Comparison of ENCODE assay signal across 8 mouse cellular contexts in the genomic region with DNA sequence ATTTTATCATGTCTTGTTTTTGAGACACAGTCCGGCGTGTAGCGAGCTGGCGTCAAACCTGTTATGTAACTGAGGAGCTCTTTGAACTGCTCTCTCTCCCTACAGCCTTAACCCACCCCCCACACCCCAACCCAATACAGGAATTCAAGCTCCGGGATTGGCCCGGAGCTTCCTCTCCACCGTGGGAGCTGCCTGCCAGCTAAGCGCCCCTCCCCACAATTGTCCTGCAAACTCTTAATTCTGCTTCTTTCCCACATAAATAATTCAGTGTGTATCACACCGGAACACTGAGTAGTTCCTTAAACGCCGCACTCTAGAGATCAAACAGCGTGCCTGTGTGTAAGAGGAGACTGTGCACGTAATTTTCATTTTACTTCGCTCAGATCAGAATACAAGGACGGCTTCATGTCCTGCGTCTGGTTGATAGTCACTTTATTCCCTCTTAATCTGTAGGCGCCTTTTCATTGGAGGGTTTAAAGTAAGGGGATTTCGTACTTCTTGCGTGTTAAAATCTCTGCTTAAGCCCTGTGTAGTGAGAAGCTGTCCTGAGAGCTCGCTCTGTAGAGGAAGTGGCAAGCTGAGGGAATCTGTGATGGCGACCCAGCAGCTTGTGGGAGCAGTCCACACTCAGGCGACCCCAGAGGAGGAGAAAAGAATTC.
DNase-seq lines count a peak whose midpoint lies in the region; ATAC-seq lines count a peak whose summit lies in the region.

No protein-coding gene starts in this region.

- peak overlapping the region; percentile 78 for H3K27ac ChIP-seq in hindbrain, embryonic 16.5 days (ENCODE audit: low read depth, low read length)
- peak overlapping the region; percentile 62; the same call in 1 of the 2 replicates for H3K27ac ChIP-seq in limb, embryonic 10.5 days
- peak overlapping the region; percentile 93 for H3K27ac ChIP-seq in midbrain, embryonic 10.5 days (replicated peaks)
- H3K27ac ChIP-seq in stomach, embryonic 15.5 days, result no peak overlapping the region; the same call in 1 of the 2 replicates

- H3K27me3 ChIP-seq in hindbrain, embryonic 16.5 days (replicated peaks; ENCODE audit: control insufficient read depth, insufficient read depth, low read length), result no peaks in the 10 kb centered on the region
- H3K27me3 ChIP-seq in limb, embryonic 10.5 days (ENCODE audit: low read depth, poor library complexity, severe bottlenecking), result peaks cover 34% of the 10 kb centered on the region; the same call in 1 of the 2 replicates
- no peaks in the 10 kb centered on the region for H3K27me3 ChIP-seq in midbrain, embryonic 10.5 days (ENCODE audit: low read depth, poor library complexity, severe bottlenecking)
- H3K27me3 ChIP-seq in stomach, embryonic 15.5 days (replicated peaks), result no peaks in the 10 kb centered on the region

- H3K36me3 ChIP-seq in hindbrain, embryonic 16.5 days (ENCODE audit: control insufficient read depth, insufficient read depth, low read length), result no peaks in the 10 kb centered on the region
- no peaks in the 10 kb centered on the region for H3K36me3 ChIP-seq in limb, embryonic 10.5 days
- no peaks in the 10 kb centered on the region for H3K36me3 ChIP-seq in midbrain, embryonic 10.5 days
- no peaks in the 10 kb centered on the region for H3K36me3 ChIP-seq in stomach, embryonic 15.5 days

- H3K4me3 ChIP-seq in hindbrain, embryonic 16.5 days (ENCODE audit: low read length), result peak overlapping the region; percentile 40
- H3K4me3 ChIP-seq in limb, embryonic 10.5 days, result peak overlapping the region; percentile 51
- peak overlapping the region; percentile 50 for H3K4me3 ChIP-seq in midbrain, embryonic 10.5 days
- peak overlapping the region; percentile 41 for H3K4me3 ChIP-seq in stomach, embryonic 15.5 days (replicated peaks)

- no peaks in the 10 kb centered on the region for H3K9me3 ChIP-seq in hindbrain, embryonic 16.5 days (ENCODE audit: control insufficient read depth, low read length)
- H3K9me3 ChIP-seq in limb, embryonic 10.5 days (replicated peaks), result no peaks in the 10 kb centered on the region
- no peaks in the 10 kb centered on the region for H3K9me3 ChIP-seq in midbrain, embryonic 10.5 days (replicated peaks)
- no peaks in the 10 kb centered on the region for H3K9me3 ChIP-seq in stomach, embryonic 15.5 days

- peak; percentile 90 for ATAC-seq in hindbrain, embryonic 16.5 days
- no peak; the same call in 1 of the 2 replicates for ATAC-seq in stomach, embryonic 15.5 days (ENCODE audit: insufficient read depth, low FRiP score, low read depth)

- peaks cover 12% of the 10 kb centered on the region for H3K4me1 ChIP-seq in hindbrain, embryonic 16.5 days (ENCODE audit: control insufficient read depth, insufficient read depth, low read depth, low read length)
- H3K4me1 ChIP-seq in limb, embryonic 10.5 days, result peaks cover 14% of the 10 kb centered on the region
- H3K4me1 ChIP-seq in midbrain, embryonic 10.5 days, result peaks cover 70% of the 10 kb centered on the region
- peaks cover 4% of the 10 kb centered on the region; the same call in 1 of the 2 replicates for H3K4me1 ChIP-seq in stomach, embryonic 15.5 days

- under 1% methylated on average over 22 of the region's 22 CpGs for WGBS in hindbrain, embryonic 16.5 days
- 3% methylated on average over 22 of the region's 22 CpGs for WGBS in limb, embryonic 10.5 days
- 2% methylated on average over 22 of the region's 22 CpGs for WGBS in midbrain, embryonic 10.5 days
- 3% methylated on average over 22 of the region's 22 CpGs for WGBS in stomach, embryonic 15.5 days

- H3K4me2 ChIP-seq in hindbrain, embryonic 16.5 days (ENCODE audit: low read length), result peak overlapping the region; percentile 76
- peak overlapping the region; percentile 74 for H3K4me2 ChIP-seq in stomach, embryonic 15.5 days

- peak overlapping the region; percentile 19 for H3K9ac ChIP-seq in hindbrain, embryonic 16.5 days (ENCODE audit: low read depth, low read length)
- H3K9ac ChIP-seq in stomach, embryonic 15.5 days, result no peak overlapping the region

- peak; percentile 79 for DNase-seq in Muller cell, postnatal 12 days (ENCODE audit: inconsistent ontology term)
- DNase-seq in cerebellum, adult 18-20 months, result peak; percentile 58 to 60
- DNase-seq in forelimb bud, embryonic 11.5 days (ENCODE audit: low read depth, low spot score), result peak; percentile 53
- peak; percentile 58 for DNase-seq in limb, embryonic 10.5 days (ENCODE audit: low spot score)
- DNase-seq in midbrain, embryonic 10.5 days (ENCODE audit: low spot score), result peak; percentile 85
- no peak for DNase-seq in gastrocnemius, postnatal 4 days (ENCODE audit: low spot score in 2 of 2)

Comparison
In these comparisons a context has a peak if more than half of its experiments do, and no peak if none do; other contexts are left out.
1. DNase-seq: peak in Muller cell, postnatal 12 days (single experiment), cerebellum, adult 18-20 months (2 of 2), forelimb bud, embryonic 11.5 days (single experiment), limb, embryonic 10.5 days (single experiment) and midbrain, embryonic 10.5 days (single experiment); none in gastrocnemius, postnatal 4 days (0 of 2).
2. Peak in every context shown above with its lines, with median percentiles within 50 percentile points of each other: H3K4me3 ChIP-seq.